Mouse (Mus musculus) hindbrain, embryonic 13.5 days (tissue): ENCODE results near the gene Blcap. TPM values are rescaled to one million over a fixed set of nuclear protein-coding genes. Genes with fewer than 3 reads are reported as not detected.

Experiments used
- ATAC-seq: fragments of 200-750 bp; cut with Nextera tagmentation; 2 replicates; pipeline ENCODE4 v1.8.0; 2017; ENCODE audit warnings: moderate TSS enrichment; ENCODE audit not compliant: low FRiP score
- H3K27ac ChIP-seq: fragments of 300-500 bp; sonication (generic); 2 replicates; pipeline ENCODE4 v1.5.1; 2015; ENCODE audit warnings: inconsistent platforms, mild to moderate bottlenecking, moderate library complexity
- H3K27me3 ChIP-seq: fragments of 300-500 bp; sonication (generic); 2 replicates; pipeline ENCODE4 v1.6.1; 2015; ENCODE audit warnings: mild to moderate bottlenecking, inconsistent platforms
- H3K36me3 ChIP-seq: fragments of 300-500 bp; sonication (generic); 2 replicates; pipeline ENCODE4 v1.6.1; 2015; ENCODE audit warnings: mild to moderate bottlenecking, inconsistent platforms
- H3K4me1 ChIP-seq: fragments of 300-500 bp; sonication (generic); replicated peaks from 2 replicates; pipeline ENCODE4 v1.6.1; 2015; ENCODE audit warnings: inconsistent platforms
- H3K4me2 ChIP-seq: fragments of 300-500 bp; sonication (generic); 2 replicates; pipeline ENCODE4 v1.6.1; 2015; ENCODE audit warnings: inconsistent platforms, mild to moderate bottlenecking, moderate library complexity
- H3K4me3 ChIP-seq: fragments of 300-500 bp; sonication (generic); 2 replicates; pipeline ENCODE4 v1.5.1; 2015; ENCODE audit warnings: mild to moderate bottlenecking, inconsistent platforms
- H3K9ac ChIP-seq: fragments of 300-500 bp; sonication (generic); 2 replicates; pipeline ENCODE4 v1.6.1; 2015; ENCODE audit warnings: mild to moderate bottlenecking, inconsistent platforms
- H3K9me3 ChIP-seq: fragments of 300-500 bp; sonication (generic); 2 replicates; pipeline ENCODE4 v1.6.1; 2016; ENCODE audit warnings: inconsistent platforms
- WGBS: fragments of 180-500 bp; shearing (Covaris S2); methylation state at CpG from one replicate; pipeline ENCODE4 v1.1.7; 2015; 5-methylcytosine and 5-hydroxymethylcytosine counted together
- polyA plus RNA-seq: library from polyadenylated mRNA; unstranded; fragments of >200 nt; fragmentation: Nextera tagmentation; extraction: Ambion mirVana; gene quantifications from 2 replicates; pipeline ENCODE4 v1.2.1, GENCODE M21; 2015

Gene Blcap
- polyA plus RNA-seq, 1 experiment from 2014 or later, result 219 TPM

DNA sequence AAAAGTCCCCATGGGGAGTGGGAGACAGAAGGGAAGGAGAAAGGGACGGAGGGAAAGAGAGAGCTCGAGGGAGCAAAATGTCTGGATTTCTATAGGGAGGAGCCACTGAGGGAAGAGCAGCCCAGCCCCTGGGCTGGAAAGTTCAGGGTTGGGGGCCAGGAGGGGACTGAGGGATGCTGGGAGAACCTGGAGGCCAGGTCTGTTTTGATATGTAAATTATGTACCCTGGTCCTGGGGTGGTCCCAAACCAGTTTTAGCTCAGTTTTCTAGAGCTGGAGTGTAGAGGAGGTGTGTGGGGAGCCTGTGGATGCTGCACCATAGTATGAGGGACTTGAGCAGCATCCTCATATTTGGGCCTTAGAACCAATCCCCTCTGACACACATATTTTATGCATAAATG is 2.2 kb downstream of the Blcap start:
- ATAC-seq, result no peak
- 11% methylated on average over 2 of the region's 2 CpGs for WGBS
- Histone ChIP-seq H3K4me1 (peaks cover 26% of the 10 kb centered on the region), H3K4me2 (no peak overlapping the region), H3K27me3 (no peaks in the 10 kb centered on the region), H3K4me3 (no peak overlapping the region), H3K27ac (no peak overlapping the region), H3K9ac (no peak overlapping the region), H3K36me3 (peaks cover 5% of the 10 kb centered on the region), H3K9me3 (no peaks in the 10 kb centered on the region)

DNA sequence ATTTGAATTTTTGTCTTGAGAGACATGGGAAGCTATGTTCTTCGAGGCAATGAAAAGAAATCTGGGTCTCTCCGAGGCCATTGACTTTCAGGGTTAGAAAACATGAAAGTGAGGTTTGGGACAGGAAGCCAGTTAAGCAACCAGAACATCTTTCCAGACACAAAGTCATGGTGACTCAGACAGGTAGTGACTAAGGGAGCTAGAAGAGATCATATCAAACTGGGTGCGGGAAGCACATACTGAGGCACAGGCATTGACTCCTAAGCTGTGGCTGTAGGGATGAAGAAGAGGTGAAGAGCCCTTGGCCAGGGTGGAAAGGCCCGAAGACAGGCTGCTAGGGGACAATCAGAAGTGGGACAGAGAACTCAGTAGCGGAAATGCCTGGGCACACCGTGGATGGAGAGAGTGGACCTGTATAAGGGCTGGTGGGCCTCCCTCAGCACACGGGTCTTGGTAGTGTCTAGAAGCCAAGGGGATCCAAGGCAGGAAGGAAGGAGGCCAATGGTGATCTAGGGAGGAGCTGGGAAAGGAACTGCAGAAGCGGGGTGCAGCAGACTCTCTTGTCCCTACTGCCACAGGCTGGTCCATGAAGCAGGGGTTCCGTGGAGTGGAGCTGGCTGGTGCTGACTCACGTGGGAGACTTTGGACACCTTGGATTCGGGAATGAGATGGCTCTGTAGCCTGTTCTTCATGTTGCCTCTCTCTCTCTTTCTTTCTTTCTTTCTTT is 3.7 kb downstream of the Blcap start:
- 84% methylated on average over 11 of the region's 11 CpGs for WGBS
- ATAC-seq, result no peak
- Histone ChIP-seq H3K4me2 (peak overlapping the region; percentile 87), H3K36me3 (peaks cover 20% of the 10 kb centered on the region), H3K9me3 (peaks cover 6% of the 10 kb centered on the region; the same call in 1 of the 2 replicates), H3K27me3 (no peaks in the 10 kb centered on the region), H3K4me3 (peak overlapping the region; percentile 87), H3K4me1 (peaks cover 39% of the 10 kb centered on the region), H3K9ac (peak overlapping the region; percentile 96), H3K27ac (peak overlapping the region; percentile 91)

DNA sequence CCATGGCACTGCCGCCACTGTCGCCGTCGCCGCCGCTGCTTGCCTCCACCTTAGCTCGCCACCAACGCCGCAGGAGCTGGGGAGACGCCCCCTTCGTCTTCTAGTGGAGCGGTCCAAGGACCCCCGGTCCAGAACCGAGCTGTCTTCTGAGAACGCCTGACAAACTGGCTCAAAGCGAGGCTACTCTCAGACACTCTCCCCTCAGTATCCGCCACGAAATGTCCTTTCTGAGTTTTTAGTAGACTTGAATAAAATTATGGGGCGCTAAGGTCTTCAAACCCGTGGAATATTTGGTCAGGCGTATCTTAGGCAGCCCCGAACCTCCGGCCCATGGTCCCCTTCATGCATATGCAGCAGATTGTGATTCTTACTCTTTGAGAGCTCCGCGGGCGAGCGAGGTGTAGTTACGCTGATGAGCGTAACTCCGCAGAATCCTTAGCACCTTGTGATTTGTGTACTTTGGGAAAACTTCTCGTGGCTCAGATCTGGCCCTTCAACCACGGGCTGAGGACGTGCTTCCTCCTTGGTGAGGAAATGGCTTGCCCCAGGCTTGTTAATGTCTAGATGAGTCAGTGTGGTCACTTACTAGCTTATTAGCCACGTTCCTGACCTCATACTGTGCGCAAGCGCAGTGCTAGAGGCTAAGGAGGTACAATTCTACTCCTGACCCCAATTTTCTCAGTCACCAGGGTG is 4.7 kb downstream of the Blcap start:
- Histone ChIP-seq H3K4me3 (peak overlapping the region; percentile 87), H3K36me3 (peaks cover 30% of the 10 kb centered on the region), H3K27ac (peak overlapping the region; percentile 91), H3K9me3 (peaks cover 13% of the 10 kb centered on the region), H3K27me3 (no peaks in the 10 kb centered on the region), H3K9ac (peak overlapping the region; percentile 96), H3K4me1 (peaks cover 43% of the 10 kb centered on the region), H3K4me2 (peak overlapping the region; percentile 87)
- ATAC-seq, result peak; percentile 78
- WGBS, result 0% methylated on average over 36 of the region's 36 CpGs

DNA sequence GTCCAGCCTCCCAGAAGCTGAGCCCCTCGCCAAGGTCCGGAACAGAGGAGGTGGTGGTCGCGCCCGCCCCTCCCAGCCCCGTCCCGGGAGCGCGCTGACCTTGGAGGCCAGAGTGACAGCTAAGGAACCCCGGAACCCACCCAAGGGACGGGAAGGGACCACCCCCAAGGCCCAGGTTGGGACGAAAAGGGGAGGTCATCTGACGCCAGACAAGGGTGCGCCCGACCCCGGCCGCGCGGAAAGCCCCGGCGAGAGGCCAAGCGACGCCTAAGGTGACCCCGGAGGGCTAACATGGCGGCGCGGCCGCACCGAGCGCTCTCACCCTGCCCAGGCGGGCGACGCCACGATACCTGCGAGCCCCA is 5.2 kb downstream of the Blcap start:
- peak overlapping the region; percentile 87 for H3K4me3 ChIP-seq
- peaks cover 19% of the 10 kb centered on the region for H3K9me3 ChIP-seq
- H3K27ac ChIP-seq, result peak overlapping the region; percentile 91
- peaks cover 43% of the 10 kb centered on the region for H3K4me1 ChIP-seq
- no peaks in the 10 kb centered on the region for H3K27me3 ChIP-seq
- peaks cover 35% of the 10 kb centered on the region for H3K36me3 ChIP-seq
- peak overlapping the region; percentile 96 for H3K9ac ChIP-seq
- 0% methylated on average over 32 of the region's 35 CpGs for WGBS
- H3K4me2 ChIP-seq, result peak overlapping the region; percentile 87
- peak; percentile 15; the same call in 1 of the 2 replicates for ATAC-seq

DNA sequence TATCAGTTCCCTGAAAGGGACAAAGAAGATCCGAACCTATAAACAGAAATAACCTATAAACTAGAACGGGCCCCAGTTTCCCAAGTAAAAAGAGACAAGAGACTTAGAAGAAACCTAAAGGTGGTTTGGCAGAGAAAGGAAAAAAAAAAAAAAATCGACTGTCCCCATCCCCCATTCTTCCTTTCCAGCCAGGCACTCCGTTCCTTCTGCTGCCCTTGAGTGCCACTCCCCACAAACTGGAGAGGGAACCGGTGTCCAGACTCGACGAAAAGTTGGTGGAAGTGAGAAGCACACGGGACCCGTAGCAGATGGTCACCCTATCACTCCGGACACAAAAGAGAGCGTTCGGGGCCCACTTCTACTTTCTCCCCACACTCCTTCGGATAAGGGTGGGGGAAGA is 5.6 kb downstream of the Blcap start:
- no peak for ATAC-seq
- Histone ChIP-seq H3K9me3 (peaks cover 20% of the 10 kb centered on the region), H3K36me3 (peaks cover 35% of the 10 kb centered on the region), H3K27me3 (no peaks in the 10 kb centered on the region), H3K4me3 (peak overlapping the region; percentile 87), H3K4me2 (peak overlapping the region; percentile 87), H3K9ac (peak overlapping the region; percentile 96), H3K27ac (peak overlapping the region; percentile 91), H3K4me1 (peaks cover 43% of the 10 kb centered on the region)
- WGBS, result 9% methylated on average over 13 of the region's 13 CpGs

DNA sequence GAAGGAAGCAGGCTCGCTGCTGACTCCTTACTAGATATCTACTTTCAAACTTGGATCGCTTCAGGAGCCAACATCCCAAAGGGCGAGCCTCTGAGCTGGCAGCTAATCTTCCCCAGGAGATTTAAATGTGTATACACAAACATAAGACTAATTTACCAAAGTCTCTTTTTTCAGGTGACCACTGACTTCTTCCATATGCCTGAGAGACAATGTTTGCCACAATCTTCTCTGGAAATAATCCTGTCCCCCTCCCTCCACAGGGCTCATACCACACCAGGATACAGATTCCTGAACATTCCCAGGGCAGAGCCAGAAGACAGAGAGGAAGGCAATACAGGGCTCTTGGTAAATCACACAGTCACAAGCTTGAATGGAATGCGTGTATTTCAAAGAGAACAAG is 6.4 kb downstream of the Blcap start:
- Histone ChIP-seq H3K4me1 (peaks cover 43% of the 10 kb centered on the region), H3K36me3 (peaks cover 42% of the 10 kb centered on the region), H3K27me3 (no peaks in the 10 kb centered on the region), H3K9me3 (peaks cover 27% of the 10 kb centered on the region), H3K4me2 (peak overlapping the region; percentile 87), H3K27ac (no peak overlapping the region), H3K4me3 (peak overlapping the region; percentile 87), H3K9ac (peak overlapping the region; percentile 96)
- WGBS, result 83% methylated on average over 4 of the region's 4 CpGs
- ATAC-seq, result no peak

DNA sequence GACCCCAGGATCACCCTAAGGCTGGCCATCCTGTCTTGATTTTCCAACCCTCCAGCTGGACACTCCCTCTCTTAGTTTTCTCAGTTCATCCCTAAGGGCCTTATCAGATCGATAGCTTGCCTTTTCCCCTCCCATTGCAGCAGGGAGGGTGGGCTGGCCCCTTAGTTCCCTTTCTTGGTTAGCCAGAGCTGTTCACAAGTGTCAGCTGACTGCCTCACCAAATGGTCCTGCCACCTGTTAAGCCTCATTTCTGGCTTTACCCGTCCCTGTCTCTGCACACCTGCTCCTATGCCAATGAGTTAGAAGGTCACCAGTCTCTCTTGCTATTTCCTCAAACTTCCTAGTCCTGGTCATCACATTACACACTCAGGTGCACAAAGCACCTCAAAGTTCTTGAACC is 8.0 kb downstream of the Blcap start:
- WGBS, result 59% methylated on average over 2 of the region's 2 CpGs
- ATAC-seq, result no peak
- H3K4me3 ChIP-seq, result peak overlapping the region; percentile 10; the same call in 1 of the 2 replicates
- peaks cover 54% of the 10 kb centered on the region for H3K4me1 ChIP-seq
- H3K27ac ChIP-seq, result peak overlapping the region; percentile 90
- 0 out of 2 replicates have a peak overlapping the region, but pooled peaks have one; percentile 96 for H3K9ac ChIP-seq
- peaks cover 44% of the 10 kb centered on the region for H3K9me3 ChIP-seq
- peaks cover 57% of the 10 kb centered on the region for H3K36me3 ChIP-seq
- no peaks in the 10 kb centered on the region for H3K27me3 ChIP-seq
- H3K4me2 ChIP-seq, result peak overlapping the region; percentile 87

DNA sequence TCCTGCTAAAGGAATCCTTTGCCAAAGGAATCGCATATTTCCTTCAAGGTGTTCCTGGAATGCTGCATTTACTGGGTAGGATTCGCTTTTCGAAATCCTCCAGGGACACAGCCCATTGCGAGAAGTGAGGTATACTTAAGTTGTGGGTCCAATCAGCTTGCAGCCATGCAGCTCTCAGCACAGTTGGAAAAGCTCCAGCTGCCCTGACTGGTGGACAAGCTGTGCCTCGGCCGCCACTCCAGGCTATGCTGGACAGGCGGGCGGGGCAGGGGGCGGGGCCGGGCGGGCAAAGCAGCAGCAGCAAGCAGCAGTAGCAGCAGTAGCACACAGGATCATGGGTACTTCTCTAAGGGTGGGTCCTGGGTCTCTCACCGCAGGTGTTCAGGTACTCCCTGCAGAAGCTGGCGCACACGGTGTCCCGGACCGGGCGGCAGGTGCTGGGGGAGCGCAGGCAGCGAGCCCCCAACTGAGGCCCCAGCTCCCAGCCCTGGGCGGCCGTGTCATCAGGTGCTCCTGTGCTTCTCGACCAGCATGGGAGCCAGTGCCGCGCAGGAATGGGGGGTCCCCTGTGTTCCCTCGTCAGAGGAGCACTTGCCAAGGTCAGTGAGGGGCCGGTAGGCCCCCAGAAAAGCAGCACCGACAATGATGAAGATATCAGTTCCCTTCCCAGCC is 9.8 kb downstream of the Blcap start:
- Histone ChIP-seq H3K4me1 (peaks cover 54% of the 10 kb centered on the region), H3K9me3 (peaks cover 49% of the 10 kb centered on the region), H3K27me3 (no peaks in the 10 kb centered on the region), H3K9ac (peak overlapping the region; percentile 88), H3K27ac (peak overlapping the region; percentile 90), H3K36me3 (peaks cover 75% of the 10 kb centered on the region), H3K4me2 (peak overlapping the region; percentile 87), H3K4me3 (peak overlapping the region; percentile 58)
- peak; percentile 50 for ATAC-seq
- 60% methylated on average over 27 of the region's 27 CpGs for WGBS

DNA sequence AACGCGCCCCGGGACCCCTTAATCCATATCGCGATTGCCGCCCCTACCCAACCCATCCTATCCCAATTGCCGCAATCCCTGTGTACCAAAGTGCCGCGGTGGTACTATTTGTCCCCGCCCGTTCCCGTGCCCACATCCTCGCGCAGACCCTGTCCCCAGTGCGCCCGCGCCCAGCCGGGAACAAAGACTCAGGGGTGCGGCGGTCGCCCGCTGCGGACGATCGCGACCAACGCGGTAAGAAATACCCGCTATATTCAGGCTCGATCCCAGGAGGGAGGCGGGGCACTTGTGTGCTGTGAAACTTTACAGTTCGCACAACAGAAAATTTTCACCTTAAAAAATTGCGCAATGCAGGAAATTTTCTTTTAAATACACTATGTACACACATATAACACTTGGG is 10.8 kb downstream of the Blcap start:
- no peaks in the 10 kb centered on the region for H3K27me3 ChIP-seq
- H3K36me3 ChIP-seq, result peaks cover 78% of the 10 kb centered on the region
- H3K9me3 ChIP-seq, result peaks cover 49% of the 10 kb centered on the region
- 52% methylated on average over 33 of the region's 33 CpGs for WGBS
- H3K4me3 ChIP-seq, result peak overlapping the region; percentile 58
- H3K4me1 ChIP-seq, result peaks cover 52% of the 10 kb centered on the region
- ATAC-seq, result peak; percentile 5; the same call in 1 of the 2 replicates
- H3K9ac ChIP-seq, result peak overlapping the region; percentile 88
- H3K4me2 ChIP-seq, result peak overlapping the region; percentile 87
- H3K27ac ChIP-seq, result peak overlapping the region; percentile 93

DNA sequence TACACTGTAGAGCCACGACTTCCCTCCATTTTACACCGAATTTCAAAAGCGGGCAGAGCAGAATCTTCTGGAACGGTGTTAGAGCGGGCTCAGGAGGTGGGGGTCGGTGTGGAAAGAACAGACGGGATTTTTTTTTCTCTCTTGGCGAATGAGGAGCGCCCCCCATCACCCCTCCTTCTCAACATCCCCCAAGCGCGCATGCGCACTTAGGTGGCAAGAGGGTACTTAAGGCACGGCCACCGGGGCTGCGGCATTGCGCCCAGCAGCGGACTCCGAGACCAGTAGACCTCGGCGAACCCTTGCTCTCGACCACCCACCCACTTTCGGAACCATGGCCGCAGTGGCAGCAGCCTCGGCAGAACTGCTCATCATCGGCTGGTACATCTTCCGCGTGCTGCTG is 11.2 kb downstream of the Blcap start, which contains the start of gene Nnat:
TSS of gene Nnat (plus strand) at position 221 of the 400 bp plus-strand sequence.
- Histone ChIP-seq H3K4me3 (peak within 1 kb of the TSS; percentile 58), H3K4me1 (peaks cover 47% of the 10 kb centered on the region), H3K27me3 (no peaks in the 10 kb centered on the region)

DNA sequence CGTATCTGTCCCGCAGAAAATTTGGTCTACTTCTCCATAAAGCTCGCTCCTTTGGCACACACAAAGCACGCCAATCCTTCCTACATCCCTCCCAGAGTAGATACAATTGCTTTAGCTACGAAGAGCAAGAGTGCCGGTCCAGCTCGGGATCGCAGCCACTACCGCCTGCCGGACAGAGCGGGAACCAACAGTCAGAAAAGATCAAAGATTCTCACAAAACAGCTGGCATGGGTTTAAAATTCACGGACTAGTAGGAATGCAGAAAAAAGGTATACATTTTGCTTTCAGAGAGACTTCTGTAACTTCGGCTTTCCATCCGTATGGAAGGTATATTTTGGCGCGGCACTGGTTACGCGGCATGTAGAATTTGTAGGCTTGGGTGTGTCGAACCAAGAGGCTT is 11.6 kb downstream of the Blcap start:
- peaks cover 43% of the 10 kb centered on the region for H3K4me1 ChIP-seq
- peak overlapping the region; percentile 61 for H3K9ac ChIP-seq
- H3K9me3 ChIP-seq, result peaks cover 49% of the 10 kb centered on the region
- 48% methylated on average over 19 of the region's 19 CpGs for WGBS
- H3K4me3 ChIP-seq, result peak overlapping the region; percentile 58
- H3K4me2 ChIP-seq, result peak overlapping the region; percentile 87
- peaks cover 78% of the 10 kb centered on the region for H3K36me3 ChIP-seq
- ATAC-seq, result no peak
- H3K27me3 ChIP-seq, result no peaks in the 10 kb centered on the region
- peak overlapping the region; percentile 88 for H3K27ac ChIP-seq

More for the DNA sequence above, 11.2 kb downstream of the Blcap start, which contains the start of gene Nnat:
- Histone ChIP-seq H3K9me3 (peaks cover 49% of the 10 kb centered on the region), H3K27ac (peak within 1 kb of the TSS; percentile 93), H3K36me3 (peaks cover 78% of the 10 kb centered on the region), H3K9ac (peak within 1 kb of the TSS; percentile 88), H3K4me2 (peak within 1 kb of the TSS; percentile 87)
- ATAC-seq, result peak; percentile 71
- 51% methylated on average over 27 of the region's 27 CpGs for WGBS

DNA sequence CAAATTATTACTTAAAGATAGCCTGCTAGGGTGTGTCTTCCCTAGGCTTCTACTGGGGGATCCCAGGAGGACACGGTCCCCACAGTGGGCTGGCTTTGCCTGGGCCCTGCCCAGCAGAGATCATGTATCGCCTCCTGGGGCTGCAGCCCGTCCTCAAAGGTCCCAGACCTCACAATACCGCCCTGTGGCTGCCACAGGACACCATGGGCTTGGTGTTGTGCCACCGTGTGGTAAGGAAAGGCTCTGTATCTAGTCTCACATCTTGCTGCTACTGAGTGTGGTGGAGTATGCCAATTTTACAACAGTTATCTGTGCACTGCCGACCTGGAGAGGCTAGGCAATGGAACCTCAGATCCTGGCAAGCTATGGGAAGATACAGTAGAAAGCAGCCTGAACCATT is 12.6 kb downstream of the Blcap start:
- H3K36me3 ChIP-seq, result peaks cover 69% of the 10 kb centered on the region
- no peak for ATAC-seq
- H3K27ac ChIP-seq, result peak overlapping the region; percentile 88
- peaks cover 49% of the 10 kb centered on the region for H3K9me3 ChIP-seq
- H3K4me1 ChIP-seq, result peaks cover 42% of the 10 kb centered on the region
- H3K27me3 ChIP-seq, result no peaks in the 10 kb centered on the region
- H3K4me3 ChIP-seq, result no peak overlapping the region
- no peak overlapping the region for H3K9ac ChIP-seq
- 46% methylated on average over 6 of the region's 6 CpGs for WGBS
- H3K4me2 ChIP-seq, result peak overlapping the region; percentile 87; the same call in 1 of the 2 replicates
